Mouse (Mus musculus) erythroid progenitor cell, adult 5-6 weeks (primary cell): Measurements from ENCODE around the gene Atg5. TPM values are rescaled to one million over a fixed set of nuclear protein-coding genes. Genes with fewer than 3 reads are reported as not detected.
A peak's percentile ranks its signal among the peaks of the same experiment; 100 is the strongest.

Experiments used
- ATAC-seq: replicated peaks from 2 replicates; pipeline ENCODE4 v1.8.0; 2016; ENCODE audit warnings: moderate number of reproducible peaks, mild to moderate bottlenecking, moderate TSS enrichment, inconsistent platforms; ENCODE audit not compliant: poor library complexity, low FRiP score, severe bottlenecking
- total RNA-seq, 2 experiments: library from RNA; stranded (forward) in 1 of 2; stranded (reverse) in 1 of 2; fragments of 150-400 nt in 1 of 2; fragments of 186-747, 209-891 nt in 1 of 2; gene quantifications; 2 replicates each; pipeline versions ENCODE4 v1.2.3 to v1.2.4; 2015 to 2017; ENCODE audit warnings: low replicate concordance in 2 of 2

The Atg5 gene
- total RNA-seq, 2 experiments from 2014 or later: 7.5 to 11.3 TPM

- ATAC-seq: peak; percentile 54; the same call in 1 of the 2 replicates
Measured at GRCm38 (mm10) chr10:44380476-44381208, 112.5 kb downstream of the Atg5 start.

GRCm38 (mm10) chr10:44381397-44381796 is 113.2 kb downstream of the Atg5 start:
- ATAC-seq: no peak

DNA sequence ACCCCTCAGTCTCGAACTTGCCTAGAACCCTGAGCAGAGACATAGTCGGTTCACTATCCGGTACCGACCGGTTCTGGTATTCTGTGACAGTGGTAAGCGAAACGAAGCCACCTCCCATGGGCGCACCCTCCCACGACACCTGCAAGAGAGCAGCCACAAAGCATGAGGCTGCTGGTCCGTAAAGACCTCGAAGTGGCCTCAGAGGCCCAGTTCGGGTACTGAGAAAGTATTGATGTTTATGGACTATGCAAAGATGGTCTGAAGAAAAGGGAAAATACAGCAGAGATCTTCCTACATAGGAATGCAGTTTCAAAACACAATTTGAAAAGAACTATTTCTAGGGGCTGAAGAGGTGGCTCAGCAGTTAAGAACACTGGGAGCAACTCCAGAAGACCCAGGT is 113.8 kb downstream of the Atg5 start:
- ATAC-seq: no peak

GRCm38 (mm10) chr10:44383213-44383612 is 115.1 kb downstream of the Atg5 start:
- no peak for ATAC-seq

DNA sequence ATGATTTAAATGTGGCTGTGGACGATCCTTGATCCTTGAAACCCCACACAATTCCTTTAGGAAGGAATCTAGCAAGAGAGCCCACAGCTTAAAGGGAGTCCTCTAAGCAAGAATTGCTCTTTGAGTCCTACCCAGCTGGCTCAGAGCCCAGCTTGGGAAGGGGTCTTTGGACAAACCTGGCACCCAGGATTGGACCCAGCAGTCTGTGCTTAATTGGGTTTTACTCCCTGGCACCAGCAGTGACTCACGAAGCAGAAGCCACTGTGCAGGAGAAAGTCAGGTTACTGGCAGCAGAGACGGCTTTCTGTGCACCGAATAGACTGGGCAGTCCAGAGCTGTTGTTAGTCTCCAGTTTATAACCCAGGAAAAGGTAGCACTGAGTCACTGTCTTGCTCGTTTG is 117.1 kb downstream of the Atg5 start:
- ATAC-seq: no peak

GRCm38 (mm10) chr10:44388706-44389233 is 120.6 kb downstream of the Atg5 start:
- ATAC-seq: no peak

- no peak for ATAC-seq
Measured at GRCm38 (mm10) chr10:44390286-44390685, 122.1 kb downstream of the Atg5 start.

DNA sequence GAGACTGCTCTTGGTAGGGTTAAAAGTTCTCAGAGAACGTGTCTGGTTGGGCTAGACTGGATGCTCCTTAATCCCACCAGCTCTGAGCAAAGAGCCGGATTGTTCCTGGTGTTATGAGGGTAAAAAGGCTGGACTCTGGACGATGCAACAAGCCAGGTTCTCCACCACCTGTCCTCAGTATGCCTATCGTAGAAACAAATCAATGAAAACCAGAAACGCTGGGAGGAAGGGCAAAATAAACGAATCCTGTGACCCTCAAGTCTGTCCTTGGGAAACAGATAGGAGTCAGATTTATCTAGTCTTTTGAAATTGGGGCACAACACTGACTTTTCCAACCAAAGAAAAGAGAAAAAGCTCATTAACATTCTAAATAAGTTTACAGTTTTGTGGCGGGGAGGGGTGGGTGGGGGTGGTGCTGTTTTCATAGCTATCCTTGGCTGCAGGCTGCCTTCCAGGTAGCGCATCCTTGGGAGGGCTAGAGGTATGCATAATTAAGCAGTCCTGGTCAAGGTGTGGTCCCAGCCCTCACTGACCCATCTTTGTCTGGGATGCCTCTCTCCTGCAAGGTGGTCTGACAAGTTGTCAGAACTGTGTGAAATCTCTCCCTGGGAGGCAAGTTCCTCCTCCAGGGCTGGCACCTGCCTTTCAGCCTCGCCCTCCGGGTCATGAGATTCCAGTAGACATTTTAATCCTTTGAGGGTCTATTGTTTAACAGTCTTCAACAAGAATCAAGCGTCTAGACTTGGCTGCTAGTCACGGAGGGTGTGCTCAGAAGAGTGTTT is 123.5 kb downstream of the Atg5 start:
- no peak for ATAC-seq

DNA sequence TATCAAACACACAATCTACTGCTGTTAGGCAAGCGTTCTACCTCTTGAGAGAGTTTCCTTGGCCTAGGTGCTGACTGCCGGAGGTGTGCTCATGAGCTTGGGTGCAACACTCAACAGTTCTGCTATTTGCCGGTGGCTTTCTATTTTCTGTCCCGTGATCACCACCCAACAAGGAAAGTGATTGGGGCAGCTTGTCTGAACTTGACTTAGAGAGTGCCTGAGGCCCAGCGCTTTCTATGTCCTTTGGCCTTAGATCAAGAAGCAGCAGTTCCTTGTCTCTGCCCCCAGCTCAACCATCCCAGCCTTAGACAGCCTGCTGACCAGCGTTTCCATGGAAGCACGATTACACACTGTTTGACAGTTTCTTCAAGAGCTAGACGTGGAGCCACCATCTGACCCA is 124.7 kb downstream of the Atg5 start:
- ATAC-seq: no peak

DNA sequence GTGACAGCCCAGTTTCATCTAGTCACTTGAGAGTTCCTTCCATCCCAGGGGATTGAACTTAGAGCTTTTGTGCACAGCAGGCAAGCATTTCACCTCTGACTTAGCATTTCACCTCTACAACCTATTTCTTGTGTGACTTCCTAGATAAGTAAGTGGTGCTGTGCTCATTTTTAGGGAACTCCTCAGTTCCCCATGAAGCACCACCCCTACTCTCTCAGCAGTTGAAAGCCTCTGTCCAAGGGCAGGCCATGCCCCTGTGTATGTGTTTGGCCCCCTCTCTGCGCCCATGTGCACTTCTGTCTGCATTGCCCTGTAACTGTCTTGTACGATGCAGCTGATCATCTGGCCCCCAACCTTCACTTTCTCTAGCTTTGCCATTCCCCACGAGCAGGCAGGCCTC is 132.0 kb downstream of the Atg5 start:
- ATAC-seq: no peak

- ATAC-seq: no peak
Measured at GRCm38 (mm10) chr10:44400602-44401001, 132.4 kb downstream of the Atg5 start.

DNA sequence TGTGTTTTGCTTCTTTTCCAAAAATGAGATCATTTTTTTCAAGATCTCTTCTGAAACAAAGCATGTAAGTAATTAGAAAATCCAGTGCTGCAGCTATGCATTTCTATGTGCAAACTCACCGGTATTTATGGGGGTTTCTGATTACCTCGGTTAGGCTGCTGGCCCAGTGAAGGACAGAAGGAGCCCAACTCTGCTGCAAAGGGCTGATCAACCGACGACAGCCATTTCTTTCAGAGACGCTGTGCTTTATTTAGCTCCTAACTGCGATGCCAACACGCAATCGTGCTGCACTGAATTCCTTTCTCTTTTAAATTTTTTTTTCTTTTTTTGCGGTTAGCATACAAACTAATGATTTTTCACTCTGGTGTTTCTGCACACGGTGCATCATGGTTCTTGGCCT is 133.4 kb downstream of the Atg5 start:
- ATAC-seq: no peak

GRCm38 (mm10) chr10:44403415-44403814 is 135.3 kb downstream of the Atg5 start:
- ATAC-seq: no peak

DNA sequence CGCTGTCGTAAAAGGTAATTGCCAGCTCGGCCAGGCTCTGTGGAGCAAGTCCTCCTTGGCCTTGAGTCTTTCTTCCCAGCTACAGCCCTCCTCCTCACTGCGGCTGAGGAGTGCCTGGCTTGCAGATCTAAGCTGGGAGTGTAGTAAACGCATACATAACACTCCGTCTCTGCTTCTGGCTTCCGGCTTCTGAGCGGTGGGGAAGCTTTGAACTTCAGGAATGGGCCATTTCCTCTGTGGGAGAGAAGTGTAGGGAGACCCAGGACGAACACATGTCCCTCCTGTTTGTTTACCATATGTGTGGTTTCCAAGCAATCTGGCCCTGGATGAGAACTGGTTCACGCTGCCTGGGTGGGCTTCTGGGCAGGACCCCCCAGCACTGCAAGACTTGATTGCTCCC is 140.9 kb downstream of the Atg5 start:
- ATAC-seq: no peak

DNA sequence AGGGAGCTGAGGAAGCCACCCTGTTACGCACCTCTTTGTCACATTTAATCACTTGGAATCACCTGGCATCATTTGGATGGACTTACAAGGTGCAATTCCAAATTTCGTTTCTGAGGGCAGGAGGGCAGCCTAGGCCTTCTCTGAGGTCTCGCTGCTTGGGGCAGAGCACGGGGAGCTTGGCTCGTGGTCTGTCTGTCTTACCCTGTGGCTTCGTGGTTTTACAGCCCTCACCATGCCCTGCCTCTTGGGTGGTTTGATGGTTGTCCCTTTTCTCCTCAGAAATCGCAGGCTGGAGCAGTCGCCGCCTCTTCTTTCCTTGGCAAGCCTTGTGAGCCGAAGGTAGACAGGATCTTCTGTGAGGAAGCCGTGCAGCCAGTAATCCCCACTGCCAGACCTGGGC is 141.8 kb downstream of the Atg5 start:
- ATAC-seq: no peak

Other genes with a start within 250 kb of the Atg5 start
- 2.5 and 3.8 TPM in 2 replicates for gene Crybg1, start 119.5 kb upstream of the Atg5 start, total RNA-seq (2015; ENCODE audit: low replicate concordance)
- gene Crybg1, start 119.5 kb upstream of the Atg5 start, total RNA-seq (2017; ENCODE audit: low replicate concordance): 3.5 and 4.2 TPM in 2 replicates